Mouse (Mus musculus) thymus, adult 18-20 months (tissue): ENCODE data around the gene Mpp6.

Experiments
- DNase-seq, 2 experiments: peaks; one replicate each; pipeline ENCODE4 v3.0.0; 2022; ENCODE audit warnings: mixed read lengths in 2 of 2

The Mpp6 gene

DNA sequence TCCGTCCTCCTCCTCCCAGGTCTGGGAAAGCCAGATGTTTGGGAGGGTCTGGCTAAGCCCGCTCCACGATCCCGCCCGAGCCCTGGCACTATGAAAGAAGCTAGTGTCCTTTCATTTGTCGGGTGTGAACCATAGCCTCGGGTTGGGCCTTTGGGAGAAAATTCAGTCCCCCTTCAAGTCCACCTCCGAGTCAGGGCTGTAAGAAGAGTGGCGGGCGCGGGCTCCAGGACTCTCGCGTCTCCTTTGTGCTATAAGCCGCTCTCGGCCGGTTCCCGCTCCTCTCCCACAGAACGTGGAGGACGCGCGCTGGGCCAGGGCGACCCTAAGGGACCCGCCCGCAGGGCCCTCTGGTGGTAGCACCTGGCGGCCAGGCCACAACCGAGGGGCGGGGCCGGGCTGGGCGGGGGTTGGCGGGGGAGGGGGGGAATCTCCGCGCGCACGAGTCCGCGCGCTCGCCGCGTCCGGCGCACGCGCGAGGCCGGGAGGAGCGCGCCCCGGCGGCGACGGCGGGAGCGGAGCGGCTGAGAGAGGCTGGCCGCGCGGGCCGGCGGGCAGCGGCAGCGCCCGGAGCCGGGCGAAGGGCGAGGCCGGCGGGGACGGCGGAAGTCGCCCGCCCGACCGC is at the start of gene Mpp6:
TSS of gene Mpp6 (plus strand) at position 485 of the 622 bp plus-strand sequence.
- peak; percentile 70 to 71 for DNase-seq

DNA sequence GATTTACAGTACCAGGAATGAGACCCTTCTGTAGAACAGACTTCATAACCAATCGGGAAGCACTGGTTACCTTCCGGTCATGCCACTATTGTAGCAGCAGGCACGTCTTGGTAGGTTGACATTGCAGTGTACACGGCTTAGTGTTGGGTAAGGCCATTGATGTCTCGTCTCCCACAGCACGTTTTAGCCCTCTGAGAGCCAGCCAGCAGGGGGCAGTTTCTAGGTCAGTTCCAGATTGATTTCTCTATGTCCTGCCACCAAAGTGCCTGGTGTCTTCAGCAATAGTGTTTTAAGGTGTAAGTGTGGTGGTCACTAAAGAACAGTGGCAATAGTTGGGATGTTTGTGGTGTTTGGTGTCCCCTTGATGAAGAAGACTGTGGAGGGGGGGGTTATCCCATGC is 43.9 kb upstream of the Mpp6 start:
- DNase-seq = no peak

DNA sequence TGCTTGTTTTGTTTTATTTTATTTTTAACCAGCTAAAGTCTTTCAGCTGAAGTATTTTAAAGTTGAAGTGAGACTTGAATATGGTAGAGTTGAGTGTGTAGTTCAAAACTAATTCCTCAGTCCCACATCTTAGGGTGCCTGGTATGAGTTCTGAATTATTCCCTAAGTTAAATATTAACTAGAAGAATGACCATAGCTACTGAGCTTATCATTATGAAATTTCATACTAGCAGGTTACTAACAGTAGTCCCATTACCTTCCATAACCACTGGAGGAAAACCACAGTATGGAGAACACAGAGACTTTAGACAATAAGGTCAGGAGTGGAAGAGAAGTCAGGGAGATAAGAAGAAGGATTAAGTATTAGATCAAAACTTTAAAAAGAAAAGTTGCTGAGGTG is 41.6 kb upstream of the Mpp6 start:
- no peak for DNase-seq

DNA sequence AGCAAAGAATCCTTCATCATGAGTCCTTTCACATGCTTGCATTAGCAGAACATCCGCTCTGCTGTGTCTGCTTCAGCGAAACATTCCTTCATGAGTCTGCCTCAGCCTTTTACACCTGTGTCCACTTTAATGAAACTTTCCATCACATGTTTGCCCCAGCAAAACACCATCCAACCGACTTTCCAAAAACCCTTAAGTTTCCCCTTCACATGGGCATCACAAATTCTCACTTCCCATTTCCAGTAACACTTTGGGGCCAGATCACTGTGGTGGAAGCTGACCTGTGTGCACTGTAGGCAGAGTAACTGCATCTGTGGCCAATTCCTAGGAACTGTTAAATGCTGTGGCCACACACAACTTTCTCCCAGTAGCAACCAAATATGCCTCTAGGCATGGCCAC is 34.8 kb upstream of the Mpp6 start:
- DNase-seq = no peak

DNA sequence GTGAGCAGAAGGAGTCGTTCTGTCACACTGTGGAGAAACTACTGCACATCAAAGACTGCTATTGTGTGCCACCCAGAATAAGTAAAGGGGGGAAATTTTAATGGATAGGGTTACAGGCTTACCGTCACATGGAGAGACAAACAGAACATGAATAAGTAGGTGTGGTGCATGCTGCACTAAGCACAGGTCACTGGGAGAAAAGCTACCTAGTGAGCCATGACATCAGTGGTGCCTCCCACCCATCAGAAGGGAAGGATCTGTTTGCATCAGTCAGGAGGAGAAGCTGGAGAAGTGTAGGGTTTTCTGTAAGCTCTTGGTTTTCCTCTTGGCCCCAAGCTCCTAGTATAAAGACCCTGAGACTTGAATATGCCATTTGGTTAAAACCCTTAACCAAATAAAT is 33.6 kb upstream of the Mpp6 start:
- no peak for DNase-seq

DNA sequence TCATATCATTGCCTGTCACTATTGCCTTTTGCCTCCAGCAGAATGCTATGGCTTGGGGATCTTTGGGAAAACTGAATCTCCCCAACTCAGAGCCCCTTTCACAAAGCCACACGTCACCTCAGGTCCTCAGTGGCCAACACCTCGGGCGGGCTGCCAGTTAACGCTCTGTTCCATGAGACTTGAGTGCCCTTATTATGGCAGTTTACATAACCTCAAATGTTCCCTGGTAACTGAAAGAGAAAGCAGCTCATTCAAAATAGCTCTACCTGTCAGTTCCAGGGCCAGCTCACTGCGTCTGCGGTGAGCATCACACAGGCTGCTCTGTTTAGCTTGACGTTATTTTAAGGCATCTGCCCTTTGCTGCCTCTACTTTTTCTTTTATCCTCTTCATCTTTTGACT is 29.6 kb upstream of the Mpp6 start:
- no peak for DNase-seq

DNA sequence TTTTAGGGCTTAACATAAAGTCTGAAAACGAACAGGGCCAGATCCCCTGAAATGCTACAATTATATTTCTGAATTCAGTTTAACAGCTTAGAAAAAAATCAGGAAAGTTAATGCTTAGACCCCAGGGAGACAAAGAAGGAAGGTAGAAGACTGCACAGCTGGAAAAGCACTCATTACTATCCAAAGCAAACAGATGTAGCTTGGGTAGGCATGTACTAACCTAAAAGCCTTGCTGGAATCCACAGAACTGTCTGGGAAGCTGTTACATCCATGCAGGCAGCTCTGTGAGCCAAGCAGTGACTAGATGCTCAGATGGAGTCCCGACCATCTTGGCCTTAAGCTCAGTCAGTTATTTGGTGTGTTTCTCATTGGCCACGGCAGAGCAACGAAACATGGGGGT is 24.8 kb upstream of the Mpp6 start:
- DNase-seq = no peak

DNA sequence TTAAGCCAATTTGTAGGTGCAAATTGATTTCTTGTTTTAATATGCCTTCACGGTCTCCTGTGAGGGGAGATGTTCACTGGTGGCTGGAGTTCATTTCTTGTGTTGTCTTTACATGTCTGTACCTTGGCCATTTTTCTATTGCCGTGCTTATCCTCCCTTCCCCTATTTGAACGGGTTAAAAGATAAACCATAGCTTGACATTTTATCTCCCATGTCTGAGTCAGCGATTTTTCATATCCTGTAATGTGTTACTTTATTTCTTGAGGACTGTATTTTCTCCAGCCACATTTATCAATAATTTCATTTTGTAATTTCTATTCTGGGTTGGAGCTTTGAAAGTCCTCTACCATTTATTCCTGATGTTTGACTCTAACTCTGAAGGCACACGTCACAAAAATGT is 20.7 kb upstream of the Mpp6 start:
- no peak for DNase-seq

DNA sequence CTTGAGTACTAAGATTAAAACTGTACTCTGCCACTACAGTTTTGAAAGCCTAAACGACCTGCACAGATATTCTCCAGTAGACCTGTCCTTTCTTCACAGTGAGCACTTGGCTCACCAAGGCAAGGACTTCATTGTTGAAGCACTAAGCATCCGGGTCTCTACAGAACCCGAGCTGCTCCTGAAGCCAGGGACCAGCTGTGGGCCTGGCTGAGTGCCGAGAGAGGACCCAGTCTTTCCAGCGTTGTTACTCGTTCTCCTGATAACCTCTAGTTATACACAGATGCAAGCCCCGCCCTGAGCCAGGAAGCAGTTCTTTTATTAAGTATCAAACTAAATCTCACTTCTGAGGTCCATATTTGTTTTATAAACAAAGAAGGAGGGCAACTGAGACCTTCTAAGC is 19.8 kb upstream of the Mpp6 start:
- DNase-seq = no peak

DNA sequence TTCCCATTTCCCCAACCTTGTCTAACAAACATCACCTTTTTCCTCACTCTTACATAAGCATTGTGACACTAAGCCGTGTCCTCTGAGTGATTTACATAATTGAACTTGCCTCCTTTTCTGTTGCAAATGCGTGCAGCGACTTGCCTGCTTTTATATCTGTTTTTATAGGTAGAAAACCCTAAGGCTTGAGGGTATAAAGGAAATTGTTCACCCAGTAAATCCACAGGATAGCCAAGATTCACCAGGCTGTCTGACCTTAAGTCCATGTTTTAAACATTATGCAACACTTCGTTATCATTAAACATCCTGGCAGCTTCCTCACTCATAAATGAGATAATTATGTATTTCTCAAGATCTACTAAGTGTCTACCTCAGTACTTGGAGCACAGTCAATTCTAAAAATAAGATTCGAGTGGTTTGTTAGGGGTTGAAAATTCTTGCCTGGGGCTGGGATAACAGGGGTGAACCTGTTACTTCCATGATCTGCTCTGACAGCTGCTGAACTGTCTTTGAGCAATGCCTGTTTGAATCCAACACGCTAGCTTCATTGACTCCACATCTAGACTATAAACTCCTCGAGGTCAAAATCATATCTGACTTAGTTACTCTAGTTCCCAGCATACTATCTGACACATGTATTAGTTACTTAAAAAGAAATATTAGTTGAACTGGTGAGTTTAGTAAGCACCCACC is 18.4 kb upstream of the Mpp6 start:
- DNase-seq = no peak

DNA sequence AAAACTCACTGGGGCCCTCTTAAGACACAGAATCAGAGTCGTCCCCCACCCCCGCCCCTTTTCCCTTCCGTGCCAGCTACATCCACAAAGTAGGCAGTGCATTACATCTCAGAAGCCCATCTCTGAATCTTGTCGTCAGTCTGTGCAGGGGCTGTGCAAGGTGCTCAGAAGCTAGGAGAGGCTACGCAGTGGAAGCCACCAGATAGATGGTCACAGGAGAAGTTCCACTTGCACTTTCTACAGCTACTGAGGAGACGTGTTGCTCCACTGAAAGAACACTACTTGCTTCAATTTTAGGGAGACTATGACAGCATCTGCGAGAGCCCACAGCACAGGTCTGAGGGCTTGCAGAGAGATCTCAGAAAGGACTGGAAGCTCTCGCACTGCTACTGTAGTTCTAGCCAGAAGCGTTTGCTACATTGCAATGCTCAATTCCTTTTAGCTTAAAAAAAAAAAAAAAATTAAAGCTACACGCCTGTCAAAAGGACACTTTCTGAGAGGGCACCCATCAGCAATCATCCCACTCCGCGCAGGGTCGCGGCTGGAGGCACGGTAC is 762 bp upstream of the Mpp6 start:
- DNase-seq = no peak

DNA sequence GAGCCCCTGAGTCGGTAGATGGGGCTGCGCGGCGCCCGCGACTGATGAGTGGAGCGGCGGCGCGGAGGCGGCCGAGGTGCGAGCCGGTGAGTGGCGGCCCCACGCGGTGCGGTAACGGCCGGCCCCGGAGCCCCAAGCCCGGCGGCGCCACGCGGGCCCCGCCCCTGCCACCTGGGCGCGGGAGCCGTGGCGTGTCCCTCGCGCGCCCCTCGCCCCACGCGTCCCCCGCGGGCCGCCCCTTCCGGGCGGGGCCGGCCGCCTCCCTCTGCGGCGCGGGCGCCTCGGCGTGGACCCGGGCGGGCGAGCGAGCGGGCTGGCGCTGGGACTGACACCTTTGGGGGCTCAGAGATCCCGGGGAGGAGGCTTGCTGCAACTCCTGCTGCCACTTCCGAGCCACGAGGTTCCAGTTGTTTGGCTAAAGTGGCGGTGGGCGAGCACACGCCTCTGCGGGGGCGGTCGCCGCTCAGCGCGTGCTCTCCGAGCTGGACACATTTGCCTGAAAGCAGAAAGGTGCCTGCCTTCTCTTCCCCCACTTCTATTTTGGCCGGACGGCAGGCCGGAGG is 419 bp downstream of the Mpp6 start:
- peak; percentile 30 to 32 for DNase-seq

DNA sequence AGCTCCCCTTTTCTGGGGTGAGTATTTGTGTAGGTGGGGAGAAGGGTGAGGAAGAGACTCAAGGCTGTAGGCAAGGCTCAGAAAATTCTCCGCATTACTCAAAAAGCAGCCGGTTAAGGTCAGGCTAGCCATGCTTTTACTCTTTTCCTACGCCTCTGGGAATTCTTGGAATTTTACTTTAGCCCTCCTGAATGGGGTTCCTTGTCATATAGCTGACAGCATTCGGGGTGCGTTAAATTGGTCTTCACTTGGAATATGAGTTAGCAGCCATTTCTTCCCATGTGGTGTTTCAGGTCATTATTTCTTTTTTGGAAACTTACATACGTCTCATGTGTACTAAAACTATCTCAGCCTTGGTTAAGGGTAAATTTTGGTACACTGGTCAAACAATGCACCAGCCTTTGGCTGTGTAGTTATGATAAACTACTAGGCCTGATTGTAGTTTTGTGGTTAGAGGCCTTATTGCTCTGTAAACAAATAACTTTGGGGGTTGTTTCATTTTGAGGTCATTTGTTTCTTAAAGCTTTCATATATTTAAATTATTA is 1.1 kb downstream of the Mpp6 start:
- DNase-seq = no peak

DNA sequence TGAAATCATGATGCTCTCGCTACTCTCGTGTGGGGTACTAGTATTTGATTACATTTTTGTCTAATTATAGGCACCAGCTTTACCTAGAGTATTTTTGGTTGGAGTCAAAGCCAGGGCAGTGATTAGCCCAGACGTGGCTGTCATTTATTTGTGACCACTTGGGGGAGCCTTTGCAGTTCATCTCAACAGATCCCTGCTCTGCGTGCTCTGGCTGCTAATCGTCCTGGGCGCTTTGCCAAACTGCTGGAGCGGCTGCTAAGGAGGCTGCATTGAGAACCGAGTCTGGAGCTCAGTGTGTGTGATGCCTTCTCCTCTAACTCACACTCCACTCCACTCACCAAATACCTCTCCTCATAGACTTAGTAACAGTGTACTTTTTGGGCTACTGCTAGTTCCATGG is 2.7 kb downstream of the Mpp6 start:
- peak; percentile 58 to 60 for DNase-seq

DNA sequence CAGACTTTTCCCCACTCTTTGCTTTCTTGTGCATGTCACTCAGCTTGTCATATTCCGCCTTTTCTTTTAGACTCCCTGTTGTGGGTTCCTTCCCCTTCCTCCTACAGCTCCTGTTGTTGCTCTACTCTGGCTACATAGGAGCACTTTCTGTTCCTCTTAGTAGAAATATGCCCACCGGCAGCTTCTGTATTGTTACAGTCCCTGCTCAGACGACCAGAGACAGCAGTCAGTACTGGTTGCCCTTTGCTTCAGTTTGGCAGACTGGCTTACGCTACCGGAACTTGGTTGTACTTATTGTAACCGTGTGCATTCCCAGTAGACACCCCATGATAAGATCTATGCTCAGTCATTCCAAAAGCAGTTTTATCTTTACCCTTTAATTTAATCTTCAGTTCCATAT is 4.2 kb downstream of the Mpp6 start:
- DNase-seq = no peak

DNA sequence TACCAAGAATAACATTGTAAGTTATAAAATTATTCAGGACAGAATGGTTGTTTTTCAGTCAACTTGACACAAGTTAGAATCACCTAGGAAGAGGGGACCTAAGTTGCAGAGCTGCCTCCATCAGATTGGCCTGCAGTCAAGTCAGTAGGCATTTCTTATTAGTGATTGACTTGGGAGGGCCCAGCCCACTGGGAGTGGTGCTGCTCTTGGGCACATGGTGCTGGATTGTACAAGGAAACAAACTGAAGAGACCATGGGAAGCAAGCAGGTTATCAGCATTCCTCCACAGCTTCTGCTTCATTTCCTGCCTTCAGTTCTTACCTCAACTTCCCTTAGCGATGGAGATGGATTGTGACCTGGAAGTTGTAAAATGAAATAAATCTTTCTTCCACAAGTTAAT is 10.9 kb downstream of the Mpp6 start:
- DNase-seq = no peak

DNA sequence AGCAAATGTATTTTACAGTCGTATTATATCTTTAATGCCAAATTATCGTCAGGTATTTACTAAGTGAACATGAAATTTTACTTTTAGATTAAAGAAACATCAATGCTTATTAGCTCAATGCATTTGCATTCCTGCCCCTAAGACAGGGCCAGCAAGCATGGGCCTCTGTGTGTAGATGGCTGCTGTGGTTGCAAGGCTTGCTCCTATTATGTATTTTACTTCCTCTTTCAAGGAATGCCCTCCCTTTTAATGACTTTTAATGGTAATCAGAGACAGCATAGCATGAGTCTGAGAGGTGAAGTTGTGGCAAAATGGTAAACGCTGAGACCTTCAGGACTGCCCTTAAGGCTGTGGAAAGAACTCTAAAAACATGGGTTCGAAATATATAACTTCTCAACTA is 12.8 kb downstream of the Mpp6 start:
- DNase-seq = no peak

DNA sequence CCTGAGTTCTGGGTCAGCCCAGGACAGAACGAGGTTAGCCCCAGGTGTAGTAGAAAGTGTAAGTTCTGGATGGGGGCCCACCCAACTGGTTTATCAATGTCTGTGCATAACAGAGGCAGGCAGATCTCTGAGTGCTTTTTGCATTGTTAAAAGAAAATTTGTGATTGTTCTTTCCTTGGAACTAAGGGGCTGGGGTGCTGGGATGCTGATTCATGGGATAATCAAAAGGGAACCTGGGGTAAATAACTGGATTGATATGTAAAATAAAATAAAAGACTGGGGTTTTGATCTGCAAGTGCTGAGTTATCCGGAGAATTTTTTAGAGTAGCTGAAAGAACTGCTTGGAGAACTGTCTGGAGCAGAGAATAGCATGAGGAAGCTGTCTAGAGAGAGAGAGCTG is 14.2 kb downstream of the Mpp6 start:
- no peak for DNase-seq

DNA sequence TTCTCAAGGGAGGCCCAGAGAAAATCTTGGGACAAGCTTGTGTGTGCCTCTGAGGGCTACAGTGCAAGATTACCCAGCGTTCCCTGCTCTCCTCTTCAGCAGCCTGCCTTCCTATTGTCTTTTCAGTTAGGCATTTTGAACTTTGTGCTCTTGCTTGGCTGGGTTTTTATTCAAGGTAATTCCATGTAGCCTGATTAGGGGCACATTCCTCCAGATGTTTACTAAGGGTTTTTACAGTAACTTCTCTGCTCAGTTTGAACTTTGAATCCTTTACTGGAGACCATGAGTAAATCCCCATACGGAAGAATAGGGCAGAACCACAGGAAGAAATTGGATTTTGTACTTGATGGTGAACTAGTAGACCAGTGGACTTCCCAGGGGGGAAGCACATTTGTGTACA is 16.3 kb downstream of the Mpp6 start:
- no peak for DNase-seq

DNA sequence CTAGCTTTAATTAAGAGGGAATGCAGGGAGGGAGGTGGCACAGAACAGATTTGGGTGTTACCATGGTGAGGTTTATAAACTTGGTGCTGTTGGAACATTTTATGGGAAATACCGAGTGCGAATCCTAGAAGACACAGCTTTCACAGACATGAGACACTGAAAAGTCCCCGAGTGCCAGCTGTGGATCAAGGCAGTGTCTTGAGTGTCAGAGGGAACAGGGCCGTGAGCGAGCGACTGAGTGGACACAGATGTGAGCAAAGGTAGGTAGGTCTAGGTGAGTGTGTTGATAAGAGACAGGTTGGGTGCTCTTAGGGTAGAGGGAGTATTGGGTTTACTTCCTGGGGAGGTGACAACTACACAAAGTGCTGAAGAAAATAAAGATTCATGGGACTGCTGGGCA is 17.5 kb downstream of the Mpp6 start:
- no peak for DNase-seq

DNA sequence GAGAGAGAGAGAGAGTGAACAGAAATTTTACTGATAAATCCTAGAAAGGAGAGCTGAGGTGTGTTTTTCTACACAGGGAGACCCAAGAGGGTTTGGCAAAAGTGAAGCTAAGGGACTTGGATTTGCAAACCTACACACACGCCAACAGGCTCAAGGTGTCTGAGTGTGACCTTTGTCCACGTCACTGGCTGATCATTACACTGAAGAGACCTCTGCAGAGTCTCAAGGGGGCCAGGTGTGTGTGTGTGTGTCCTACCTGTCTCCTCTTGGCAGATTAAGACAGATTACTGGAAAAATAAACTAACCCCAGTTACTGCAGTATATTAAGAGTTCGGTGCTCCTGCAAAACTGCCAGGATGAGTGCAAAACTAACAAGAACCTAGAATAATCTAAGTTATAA is 27.6 kb downstream of the Mpp6 start:
- no peak for DNase-seq

DNA sequence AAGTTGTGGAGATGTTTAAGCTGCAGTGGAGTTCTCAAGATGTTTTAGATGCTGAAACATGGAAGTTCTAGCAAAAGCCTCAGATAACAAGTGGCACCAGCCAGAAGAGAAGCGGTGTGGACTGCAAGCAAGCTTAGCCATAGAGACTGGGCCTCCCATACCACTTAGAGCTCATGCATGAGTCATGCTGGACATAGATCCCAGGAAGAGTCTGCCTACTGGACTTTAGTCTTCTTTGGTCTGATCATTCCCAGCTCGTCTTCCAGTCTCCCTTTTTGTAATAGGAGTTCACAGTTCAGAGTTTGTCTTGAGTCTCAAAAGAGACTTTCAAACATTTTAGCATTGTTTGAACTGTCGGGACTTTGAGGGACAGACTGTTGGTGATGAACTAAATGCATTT is 29.5 kb downstream of the Mpp6 start:
- DNase-seq = no peak

DNA sequence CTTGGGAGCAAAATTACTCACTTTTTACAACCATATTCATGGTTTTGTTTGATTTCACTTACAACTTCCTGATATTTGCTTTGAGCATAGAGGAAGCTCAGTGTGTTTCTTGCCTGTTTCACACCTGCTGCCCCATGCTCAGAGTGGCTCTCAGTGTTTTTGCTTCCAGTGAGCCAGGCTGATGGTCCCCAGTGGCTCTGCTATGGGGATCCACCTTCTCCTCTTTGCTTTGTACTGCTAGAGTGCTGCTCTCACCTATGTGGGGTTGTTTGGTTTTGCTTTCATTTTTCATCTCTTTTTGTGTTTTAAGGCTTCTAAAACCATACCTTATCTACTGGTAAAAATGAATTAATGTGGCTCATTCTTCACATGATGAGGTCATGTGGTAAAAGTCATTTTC is 36.1 kb downstream of the Mpp6 start:
- DNase-seq = no peak

DNA sequence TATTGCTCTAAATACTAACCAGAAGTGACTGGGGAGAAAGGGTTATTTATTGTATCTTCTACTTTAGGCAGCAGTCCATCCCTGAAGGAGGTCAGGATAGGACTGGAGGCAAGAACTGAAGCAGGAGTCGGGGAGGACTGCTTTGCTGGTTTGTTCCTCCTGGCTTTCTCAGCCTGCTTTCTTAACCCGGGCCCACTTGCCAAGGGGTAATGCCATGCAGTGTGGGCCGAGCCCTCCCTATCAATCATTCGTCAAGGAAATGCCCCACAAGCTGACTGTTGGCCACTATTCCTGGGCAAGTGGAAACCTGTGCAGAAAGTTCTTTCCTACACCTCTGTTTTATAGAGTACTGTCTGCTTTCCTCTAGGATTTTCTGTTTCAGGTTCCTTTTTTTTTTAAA is 39.3 kb downstream of the Mpp6 start:
- DNase-seq = no peak
